Mouse (Mus musculus): ENCODE measurements around the gene Tyms. TPM values are rescaled to one million over a fixed set of nuclear protein-coding genes. Genes with fewer than 3 reads are reported as not detected.

The Tyms gene
- total and polyA plus RNA-seq, 3 experiments, result 31.9 to 178 (median 98.4) TPM

- Histone ChIP-seq H3K9me3 (replicated peaks) (peaks cover 28% of the 10 kb centered on the region), H3K4me3 (ENCODE audit: low read depth, low read length) (no peak within 1 kb of the TSS), H3K27me3 (ENCODE audit: insufficient read depth, low read length) (peaks cover 46% of the 10 kb centered on the region), H3K4me1 (ENCODE audit: insufficient read depth, low read depth, low read length) (no peaks in the 10 kb centered on the region), H3K36me3 (replicated peaks) (no peaks in the 10 kb centered on the region)
- DNase-seq (ENCODE audit: low spot score) (no peak), ATAC-seq (ENCODE audit: extremely low read depth, insufficient number of reproducible peaks, low FRiP score, poor library complexity, severe bottlenecking) (no peak)
- TF ChIP-seq GATA2 (IDR thresholded peaks at IDR 0.05; ENCODE audit: borderline replicate concordance, low read depth, low read length) (no peak), CTCF (IDR thresholded peaks at IDR 0.05; ENCODE audit: low read depth, low read length) (no peak), GATA1 (IDR thresholded peaks at IDR 0.05; ENCODE audit: borderline replicate concordance, low read length) (no peak), POLR2AphosphoS5 (IDR thresholded peaks at IDR 0.05; ENCODE audit: insufficient replicate concordance, low read depth, low read length) (no peak), TAL1 (conservative IDR thresholded peaks at IDR 0.05; ENCODE audit: low read depth, low read length) (no peak)
Measured at GRCm38 (mm10) chr5:30104841-30105667, 31.6 kb upstream of the Tyms start, which contains the start of gene Garem2. Gene Garem2 (plus strand): TSS chr5:30105161.

GRCm38 (mm10) chr5:30104339-30104738 is 30.9 kb upstream of the Tyms start:
- peaks cover 35% of the 10 kb centered on the region for H3K9me3 ChIP-seq (replicated peaks)
- ATAC-seq (ENCODE audit: extremely low read depth, insufficient number of reproducible peaks, low FRiP score, poor library complexity, severe bottlenecking), result no peak
- TF ChIP-seq GATA1 (IDR thresholded peaks at IDR 0.05; ENCODE audit: borderline replicate concordance, low read length), result no peak
- TF ChIP-seq TAL1 (conservative IDR thresholded peaks at IDR 0.05; ENCODE audit: low read depth, low read length), result no peak
- TF ChIP-seq CTCF (IDR thresholded peaks at IDR 0.05; ENCODE audit: low read depth, low read length), result no peak
- no peak for TF ChIP-seq POLR2AphosphoS5 (IDR thresholded peaks at IDR 0.05; ENCODE audit: insufficient replicate concordance, low read depth, low read length)
- no peak for TF ChIP-seq GATA2 (IDR thresholded peaks at IDR 0.05; ENCODE audit: borderline replicate concordance, low read depth, low read length)
- no peak for DNase-seq (ENCODE audit: low spot score)
- H3K36me3 ChIP-seq (replicated peaks), result no peaks in the 10 kb centered on the region
- no peak overlapping the region for H3K4me3 ChIP-seq (ENCODE audit: low read depth, low read length)
- H3K4me1 ChIP-seq (ENCODE audit: insufficient read depth, low read depth, low read length), result no peaks in the 10 kb centered on the region
- peaks cover 43% of the 10 kb centered on the region for H3K27me3 ChIP-seq (ENCODE audit: insufficient read depth, low read length)

- H3K4me1 ChIP-seq (ENCODE audit: insufficient read depth, low read depth, low read length), result no peaks in the 10 kb centered on the region
- peaks cover 38% of the 10 kb centered on the region for H3K9me3 ChIP-seq (replicated peaks)
- TF ChIP-seq TAL1 (conservative IDR thresholded peaks at IDR 0.05; ENCODE audit: low read depth, low read length), result no peak
- no peak for TF ChIP-seq GATA2 (IDR thresholded peaks at IDR 0.05; ENCODE audit: borderline replicate concordance, low read depth, low read length)
- TF ChIP-seq POLR2AphosphoS5 (IDR thresholded peaks at IDR 0.05; ENCODE audit: insufficient replicate concordance, low read depth, low read length), result no peak
- no peak for TF ChIP-seq GATA1 (IDR thresholded peaks at IDR 0.05; ENCODE audit: borderline replicate concordance, low read length)
- TF ChIP-seq CTCF (IDR thresholded peaks at IDR 0.05; ENCODE audit: low read depth, low read length), result no peak
- peaks cover 38% of the 10 kb centered on the region for H3K27me3 ChIP-seq (ENCODE audit: insufficient read depth, low read length)
- ATAC-seq (ENCODE audit: extremely low read depth, insufficient number of reproducible peaks, low FRiP score, poor library complexity, severe bottlenecking), result no peak
- H3K4me3 ChIP-seq (ENCODE audit: low read depth, low read length), result no peak overlapping the region
- no peaks in the 10 kb centered on the region for H3K36me3 ChIP-seq (replicated peaks)
- no peak for DNase-seq (ENCODE audit: low spot score)
Measured at GRCm38 (mm10) chr5:30103340-30103739, 29.9 kb upstream of the Tyms start.

- ATAC-seq (ENCODE audit: extremely low read depth, insufficient number of reproducible peaks, low FRiP score, poor library complexity, severe bottlenecking) (no peak), DNase-seq (ENCODE audit: low spot score) (no peak)
- TF ChIP-seq CTCF (IDR thresholded peaks at IDR 0.05; ENCODE audit: low read depth, low read length) (no peak), POLR2AphosphoS5 (IDR thresholded peaks at IDR 0.05; ENCODE audit: insufficient replicate concordance, low read depth, low read length) (no peak), TAL1 (conservative IDR thresholded peaks at IDR 0.05; ENCODE audit: low read depth, low read length) (no peak), GATA2 (IDR thresholded peaks at IDR 0.05; ENCODE audit: borderline replicate concordance, low read depth, low read length) (no peak), GATA1 (IDR thresholded peaks at IDR 0.05; ENCODE audit: borderline replicate concordance, low read length) (no peak)
- Histone ChIP-seq H3K4me1 (ENCODE audit: insufficient read depth, low read depth, low read length) (no peaks in the 10 kb centered on the region), H3K36me3 (replicated peaks) (no peaks in the 10 kb centered on the region), H3K27me3 (ENCODE audit: insufficient read depth, low read length) (peaks cover 8% of the 10 kb centered on the region), H3K9me3 (replicated peaks) (peaks cover 40% of the 10 kb centered on the region), H3K4me3 (ENCODE audit: low read depth, low read length) (peak overlapping the region; percentile 21; the same call in 1 of the 2 replicates)
Measured at GRCm38 (mm10) chr5:30098260-30098659, 24.8 kb upstream of the Tyms start.

GRCm38 (mm10) chr5:30095731-30096130 is 22.3 kb upstream of the Tyms start:
- no peaks in the 10 kb centered on the region for H3K36me3 ChIP-seq (replicated peaks)
- H3K27me3 ChIP-seq (ENCODE audit: insufficient read depth, low read length), result peaks cover 13% of the 10 kb centered on the region
- no peak overlapping the region for H3K4me3 ChIP-seq (ENCODE audit: low read depth, low read length)
- TF ChIP-seq TAL1 (conservative IDR thresholded peaks at IDR 0.05; ENCODE audit: low read depth, low read length) (no peak), CTCF (IDR thresholded peaks at IDR 0.05; ENCODE audit: low read depth, low read length) (no peak), POLR2AphosphoS5 (IDR thresholded peaks at IDR 0.05; ENCODE audit: insufficient replicate concordance, low read depth, low read length) (no peak), GATA1 (IDR thresholded peaks at IDR 0.05; ENCODE audit: borderline replicate concordance, low read length) (no peak), GATA2 (IDR thresholded peaks at IDR 0.05; ENCODE audit: borderline replicate concordance, low read depth, low read length) (no peak)
- no peak for DNase-seq (ENCODE audit: low spot score)
- ATAC-seq (ENCODE audit: extremely low read depth, insufficient number of reproducible peaks, low FRiP score, poor library complexity, severe bottlenecking), result no peak
- H3K9me3 ChIP-seq (replicated peaks), result peaks cover 19% of the 10 kb centered on the region
- H3K4me1 ChIP-seq (ENCODE audit: insufficient read depth, low read depth, low read length), result no peaks in the 10 kb centered on the region

- peaks cover 13% of the 10 kb centered on the region for H3K27me3 ChIP-seq (ENCODE audit: insufficient read depth, low read length)
- ATAC-seq (ENCODE audit: extremely low read depth, insufficient number of reproducible peaks, low FRiP score, poor library complexity, severe bottlenecking) (no peak), DNase-seq (ENCODE audit: low spot score) (no peak)
- peaks cover 5% of the 10 kb centered on the region for H3K9me3 ChIP-seq (replicated peaks)
- no peak for TF ChIP-seq GATA1 (IDR thresholded peaks at IDR 0.05; ENCODE audit: borderline replicate concordance, low read length)
- TF ChIP-seq TAL1 (conservative IDR thresholded peaks at IDR 0.05; ENCODE audit: low read depth, low read length), result no peak
- no peak for TF ChIP-seq POLR2AphosphoS5 (IDR thresholded peaks at IDR 0.05; ENCODE audit: insufficient replicate concordance, low read depth, low read length)
- TF ChIP-seq GATA2 (IDR thresholded peaks at IDR 0.05; ENCODE audit: borderline replicate concordance, low read depth, low read length), result no peak
- no peak for TF ChIP-seq CTCF (IDR thresholded peaks at IDR 0.05; ENCODE audit: low read depth, low read length)
- no peaks in the 10 kb centered on the region for H3K36me3 ChIP-seq (replicated peaks)
- no peaks in the 10 kb centered on the region for H3K4me1 ChIP-seq (ENCODE audit: insufficient read depth, low read depth, low read length)
- H3K4me3 ChIP-seq (ENCODE audit: low read depth, low read length), result no peak overlapping the region
Measured at GRCm38 (mm10) chr5:30094399-30094798, 21.0 kb upstream of the Tyms start.
